Mouse (Mus musculus): Measurements from ENCODE around the gene Calhm6.

Calhm6 gene

DNA sequence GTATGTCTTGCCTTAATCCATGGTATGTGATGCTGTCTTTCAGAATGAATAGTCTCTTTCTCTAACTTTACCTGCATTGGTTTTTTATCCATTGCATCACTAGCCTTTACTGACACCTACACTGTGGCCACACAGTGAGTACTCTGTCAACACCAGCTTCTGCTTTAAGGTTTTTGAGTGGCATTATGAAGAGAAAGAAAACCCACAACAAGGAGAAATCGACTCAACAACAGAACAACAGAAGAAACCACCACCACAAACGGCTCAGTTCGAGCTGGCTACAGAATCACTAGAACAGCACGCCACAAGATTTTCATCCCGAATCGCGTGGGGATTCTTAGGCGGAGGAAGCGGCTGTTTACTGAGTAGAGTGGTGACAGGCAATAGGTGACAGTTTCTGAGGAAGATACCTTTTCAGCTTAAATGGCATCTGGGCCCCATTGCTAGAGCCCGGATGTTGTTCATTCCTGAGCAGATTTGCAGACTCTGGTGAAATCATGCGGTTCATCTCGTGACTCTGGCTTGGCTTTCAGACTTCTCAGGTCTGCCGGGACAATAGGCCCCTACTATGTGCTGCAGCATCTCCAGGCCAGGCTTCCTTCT is 16.8 kb downstream of the Calhm6 start:
- in situ Hi-C loops (cut with MboI, MseI): no loop called here

DNA sequence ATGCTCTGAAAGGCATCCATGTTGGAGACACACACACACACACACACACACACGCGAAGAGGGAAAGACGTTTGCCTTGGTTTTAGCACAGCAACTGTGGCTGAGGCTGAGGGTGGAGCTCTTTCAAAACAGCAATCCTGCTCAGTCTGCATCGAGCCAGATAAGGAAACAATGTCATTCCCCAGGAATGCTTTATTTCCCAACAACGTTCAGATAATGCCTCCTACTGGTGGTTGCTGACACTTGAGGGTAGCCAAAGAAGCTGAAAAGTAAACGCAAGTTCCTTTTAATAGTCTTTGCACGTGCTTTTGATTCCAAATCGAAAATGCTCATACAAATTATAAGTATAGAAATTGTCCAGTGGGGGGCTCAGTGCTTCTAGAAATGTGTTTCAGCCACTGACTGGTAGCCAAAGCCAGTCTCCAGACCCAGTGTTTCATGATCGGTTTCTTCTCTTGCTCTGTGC is 31.3 kb downstream of the Calhm6 start, which contains the start of gene Calhm5:
Gene Calhm5 (minus strand): TSS at position 102 of the 466 bp plus-strand sequence.
- in situ Hi-C loops (cut with MboI, MseI): no loop called here

DNA sequence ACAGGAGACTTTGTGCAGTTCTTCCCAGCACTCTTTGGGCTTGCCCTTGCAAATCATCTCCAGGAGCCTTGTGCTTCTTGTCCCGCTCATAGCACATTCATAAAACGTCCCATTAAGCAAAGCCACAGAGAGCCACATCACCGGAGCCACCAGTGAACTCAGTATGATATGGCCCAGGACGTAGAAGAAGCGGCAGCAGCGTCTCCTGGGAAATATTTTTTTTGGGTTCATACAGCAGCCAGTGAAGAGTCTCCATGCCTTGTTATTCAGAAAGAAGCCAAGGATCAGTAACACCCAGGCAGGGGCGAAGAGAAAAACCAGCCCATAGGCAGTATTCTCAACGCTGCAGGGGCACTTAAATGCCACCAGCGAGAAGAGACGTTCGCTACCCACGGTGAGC is 31.8 kb downstream of the Calhm6 start:
- in situ Hi-C loops (cut with MboI, MseI): no loop called here

DNA sequence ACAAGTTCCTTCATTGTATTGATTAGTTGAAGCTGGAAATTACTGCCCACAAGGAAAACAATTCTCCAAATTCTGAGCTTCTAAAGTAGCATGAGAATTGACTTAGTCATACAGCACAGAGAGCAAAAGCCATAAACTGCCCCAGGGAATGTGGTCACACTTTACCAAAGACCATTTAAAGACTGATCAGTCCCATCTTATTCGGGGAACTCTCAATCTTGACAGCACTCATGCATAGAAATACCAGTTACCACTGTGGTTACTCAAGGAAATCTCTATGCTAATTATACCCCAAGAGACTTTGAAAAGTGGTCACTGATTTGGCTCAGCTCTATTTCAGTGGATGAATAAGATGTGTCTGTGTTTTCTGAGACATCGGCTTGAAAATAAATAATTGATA is 32.6 kb downstream of the Calhm6 start:
- in situ Hi-C loops (cut with MboI, MseI): no loop called here

DNA sequence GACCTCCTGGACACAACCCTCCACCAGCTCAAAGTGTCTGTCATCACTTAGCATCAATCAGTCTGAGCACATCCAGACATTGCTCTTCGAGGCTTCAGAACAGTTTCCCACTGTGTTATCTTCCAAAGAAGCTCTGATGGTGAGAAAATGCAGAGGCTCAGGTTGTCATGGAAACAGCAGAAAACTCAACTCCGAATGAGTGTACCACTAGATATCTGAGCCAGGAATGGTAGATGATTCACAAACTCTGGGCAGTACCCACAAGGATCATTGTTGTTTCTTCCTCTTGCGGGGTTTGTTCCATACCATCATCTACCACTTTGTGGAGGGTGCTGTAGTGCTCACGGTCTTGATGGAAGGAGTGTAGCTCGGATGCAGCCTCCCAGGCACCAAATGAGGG is 35.9 kb downstream of the Calhm6 start:
- in situ Hi-C loops (cut with MboI, MseI): no loop called here

DNA sequence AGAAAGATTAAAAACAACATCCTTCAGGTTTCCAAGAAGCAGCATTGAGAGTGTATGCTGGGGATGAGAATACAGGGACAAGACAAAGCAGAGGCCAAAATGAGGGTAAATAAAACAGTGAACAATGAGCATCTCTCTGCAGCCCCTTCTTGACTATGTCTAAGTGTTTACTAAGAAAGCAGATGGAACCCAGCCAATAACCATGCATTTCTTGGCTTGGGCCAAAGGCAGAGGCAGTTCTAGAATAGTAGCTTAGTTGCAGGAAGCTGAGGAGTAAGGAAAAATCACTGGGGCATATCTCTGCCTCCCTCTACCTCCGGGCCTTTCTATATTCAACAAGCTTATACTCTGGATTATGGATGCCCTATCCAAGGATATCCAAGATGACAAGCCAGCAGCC is 37.3 kb downstream of the Calhm6 start:
- in situ Hi-C loops (cut with MboI, MseI): no loop called here

DNA sequence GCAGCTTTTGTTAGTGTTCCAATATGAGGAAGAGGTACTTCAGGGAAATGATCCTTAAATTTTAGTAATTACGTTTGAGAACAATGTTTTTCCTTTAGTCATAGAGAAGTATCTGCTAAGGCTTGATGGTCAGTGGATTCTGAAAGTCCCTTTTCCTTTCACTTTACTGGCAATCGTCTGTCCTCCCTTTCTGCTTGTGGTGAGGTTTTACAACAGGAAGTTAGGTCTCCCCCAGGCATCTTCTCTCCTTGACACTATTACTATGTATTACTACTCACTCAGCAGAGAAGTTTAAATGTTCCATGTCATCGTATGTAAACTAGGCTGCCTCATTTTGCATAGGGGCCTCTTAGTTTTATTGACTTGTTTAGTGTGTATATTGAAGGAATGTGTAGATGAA is 38.3 kb downstream of the Calhm6 start:
- in situ Hi-C loops (cut with MboI, MseI): no loop called here

DNA sequence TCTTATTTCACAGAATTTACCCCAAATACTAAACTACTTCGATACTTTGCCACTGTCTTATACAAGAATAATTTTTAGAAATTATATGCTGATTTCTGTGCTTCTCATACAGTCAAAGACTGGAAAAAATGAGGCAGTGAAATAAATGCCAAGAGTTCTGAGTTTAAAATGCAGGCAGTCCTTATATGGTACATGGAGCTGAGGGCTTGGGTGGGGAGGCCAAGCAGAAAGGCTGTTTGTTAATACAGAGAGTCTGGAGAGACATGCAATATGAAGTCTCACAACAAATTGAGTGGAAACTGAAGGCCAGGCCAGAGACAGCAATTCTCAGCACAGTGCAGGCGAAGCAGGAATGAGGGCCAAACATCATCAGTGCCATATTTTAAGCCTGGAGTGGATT is 39.3 kb downstream of the Calhm6 start:
- in situ Hi-C loops (cut with MboI, MseI): no loop called here

DNA sequence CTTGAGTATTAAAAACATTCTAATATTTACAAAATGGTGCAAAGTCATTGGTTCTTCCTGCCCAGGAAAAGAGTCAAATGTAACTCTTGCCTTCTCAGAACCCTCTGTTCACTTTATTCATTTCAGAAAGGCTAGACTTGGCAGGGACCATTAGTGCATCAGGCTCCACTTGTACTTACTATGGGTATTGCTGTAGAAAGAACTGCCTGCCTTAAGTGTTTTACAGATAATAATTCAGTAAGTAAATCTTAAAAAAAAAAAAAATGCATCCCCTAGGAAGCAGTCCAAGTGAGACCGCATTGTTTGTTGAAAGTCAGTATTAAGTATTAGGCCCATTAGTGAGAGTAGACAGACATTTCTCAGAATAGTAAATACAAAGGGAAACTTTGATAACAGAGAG is 41.3 kb downstream of the Calhm6 start:
- in situ Hi-C loops (cut with MboI, MseI): no loop called here

Measured in T-helper 17 cell (primary cell).